Mouse (Mus musculus): ENCODE measurements around the gene Acsf3.
A peak's percentile ranks its signal among the peaks of the same experiment; 100 is the strongest.

Acsf3 gene

GRCm38 (mm10) chr8:122762731-122763266 lies 12.5 kb upstream of the Acsf3 start:
- no peak for DNase-seq

- DNase-seq, result no peak
Observed at GRCm38 (mm10) chr8:122763267-122763738, 12.0 kb upstream of the Acsf3 start.

GRCm38 (mm10) chr8:122764790-122765474 lies 10.4 kb upstream of the Acsf3 start:
- DNase-seq, result no peak

- DNase-seq, result no peak
Observed at GRCm38 (mm10) chr8:122766189-122766588, 9.1 kb upstream of the Acsf3 start.

GRCm38 (mm10) chr8:122766647-122767200 lies 8.6 kb upstream of the Acsf3 start:
- no peak for DNase-seq

- DNase-seq, result no peak
Observed at GRCm38 (mm10) chr8:122767229-122767628, 8.1 kb upstream of the Acsf3 start.

- DNase-seq, result peak; percentile 75
Observed at GRCm38 (mm10) chr8:122769251-122770058, 5.8 kb upstream of the Acsf3 start.

GRCm38 (mm10) chr8:122772431-122773060 lies 2.7 kb upstream of the Acsf3 start:
- DNase-seq, result no peak

- no peak for DNase-seq
Observed at GRCm38 (mm10) chr8:122777701-122778100, 2.4 kb downstream of the Acsf3 start.

GRCm38 (mm10) chr8:122778703-122779239 lies 3.5 kb downstream of the Acsf3 start:
- no peak for DNase-seq

GRCm38 (mm10) chr8:122779255-122779654 lies 4.0 kb downstream of the Acsf3 start:
- DNase-seq, result no peak

- no peak for DNase-seq
Observed at GRCm38 (mm10) chr8:122784756-122785155, 9.5 kb downstream of the Acsf3 start.

GRCm38 (mm10) chr8:122789796-122790195 lies 14.5 kb downstream of the Acsf3 start:
- no peak for DNase-seq

- peak; percentile 72 for DNase-seq
Observed at GRCm38 (mm10) chr8:122793375-122794174, 18.3 kb downstream of the Acsf3 start.

- DNase-seq, result no peak
Observed at GRCm38 (mm10) chr8:122794175-122794454, 18.8 kb downstream of the Acsf3 start.

- DNase-seq, result no peak
Observed at GRCm38 (mm10) chr8:122803906-122804761, 28.8 kb downstream of the Acsf3 start.

- DNase-seq, result peak; percentile 68
Observed at GRCm38 (mm10) chr8:122805349-122805748, 30.1 kb downstream of the Acsf3 start.

- no peak for DNase-seq
Observed at GRCm38 (mm10) chr8:122806956-122807538, 31.8 kb downstream of the Acsf3 start.

GRCm38 (mm10) chr8:122807907-122808306 lies 32.6 kb downstream of the Acsf3 start:
- DNase-seq, result no peak

GRCm38 (mm10) chr8:122810376-122810775 lies 35.1 kb downstream of the Acsf3 start:
- no peak for DNase-seq
